Mouse (Mus musculus): ENCODE results near the gene Cnih2.

GRCm38 (mm10) chr19:5058801-5059771 is 39.2 kb downstream of the Cnih2 start:
- TF ChIP-seq CTCF (IDR thresholded peaks at IDR 0.05; ENCODE audit: insufficient read depth, low read depth, low read length) (no peak), POLR2A (IDR thresholded peaks at IDR 0.05; ENCODE audit: insufficient read depth, low read depth, low read length) (no peak)
